Mouse (Mus musculus) ovary, postnatal 10 days (tissue): ENCODE data around the gene Lrrc51.
"Not testable (repeated sequence)": the region's sequence is repeated elsewhere in the genome, so short reads cannot be mapped to it uniquely, and the experiment has no call there.

Experiments used
- DNase-seq: peaks from one replicate; pipeline ENCODE4 v3.0.0; 2022; ENCODE audit warnings: low spot score

The Lrrc51 gene

GRCm38 (mm10) chr7:101933751-101934240 lies at the start of gene Lrrc51, which contains the start of gene Numa1:
Gene Lrrc51, minus strand, starts transcription at chr7:101933895.
Gene Numa1, plus strand, starts transcription at chr7:101934111.
- peak; percentile 88 for DNase-seq

DNA sequence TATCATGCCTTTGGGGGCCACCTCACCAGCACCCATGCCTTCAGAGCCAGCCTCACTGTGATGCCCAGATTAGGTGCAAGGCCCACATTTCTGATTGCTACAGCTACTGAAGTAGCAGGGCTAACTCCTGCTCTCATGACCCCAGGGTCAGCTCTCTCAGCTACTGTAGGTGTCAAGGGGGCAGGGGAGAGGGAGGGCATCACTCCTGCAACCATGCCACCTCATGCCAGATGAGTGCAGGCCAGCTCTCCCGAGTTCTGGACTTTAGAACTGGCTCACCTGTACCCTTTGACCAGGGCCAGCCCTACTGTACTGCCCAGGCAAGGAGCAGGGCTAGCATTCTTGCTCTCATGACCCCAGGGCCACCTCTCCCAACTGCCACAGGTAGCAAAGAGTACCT lies 49.0 kb upstream of the Lrrc51 start:
- DNase-seq = no peak

DNA sequence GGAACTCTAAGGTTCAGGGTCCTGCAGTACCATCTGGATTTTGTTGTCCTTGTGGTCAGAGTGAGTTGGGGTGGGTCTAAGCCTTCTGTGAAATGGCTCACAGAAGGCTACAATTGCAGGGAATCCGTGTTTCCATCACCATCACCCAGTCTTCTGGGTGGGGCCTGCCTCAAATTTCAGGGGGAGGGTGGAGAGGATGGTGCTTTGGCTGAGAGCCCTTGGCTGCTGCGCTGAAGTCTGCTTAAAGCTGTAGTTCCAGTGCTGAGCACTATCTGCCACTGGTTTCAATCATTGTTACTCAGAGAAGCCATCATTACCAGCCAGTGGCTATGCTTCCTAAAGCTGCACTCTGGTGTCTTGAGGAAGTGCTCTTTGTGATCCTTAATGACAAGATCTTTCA lies 40.8 kb upstream of the Lrrc51 start:
- DNase-seq = no peak

DNA sequence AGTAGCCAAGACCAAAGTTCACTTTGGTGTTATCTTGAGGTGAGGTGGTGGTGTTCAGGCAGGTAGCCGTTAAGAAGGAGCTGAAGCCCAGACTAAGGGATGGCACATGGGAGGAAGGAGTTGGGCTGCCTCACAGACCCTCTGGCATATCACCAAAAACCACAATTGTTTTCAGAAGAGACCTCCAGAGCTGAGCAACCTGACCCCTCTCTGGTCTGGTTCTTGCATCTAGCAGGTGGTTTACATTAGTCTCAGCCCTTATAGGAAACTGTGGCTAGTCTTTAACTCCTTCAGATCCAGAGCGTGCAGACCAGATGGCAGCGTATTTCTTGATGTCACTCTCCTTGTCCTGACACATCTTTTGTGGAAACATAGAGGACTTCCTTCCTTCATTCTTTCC lies 40.0 kb upstream of the Lrrc51 start:
- no peak for DNase-seq

- DNase-seq = no peak
These were observed 38.0 kb upstream of the Lrrc51 start for GRCm38 (mm10) chr7:101971721-101972120.

GRCm38 (mm10) chr7:101970821-101971461 lies 37.2 kb upstream of the Lrrc51 start:
- peak; percentile 58 for DNase-seq

DNA sequence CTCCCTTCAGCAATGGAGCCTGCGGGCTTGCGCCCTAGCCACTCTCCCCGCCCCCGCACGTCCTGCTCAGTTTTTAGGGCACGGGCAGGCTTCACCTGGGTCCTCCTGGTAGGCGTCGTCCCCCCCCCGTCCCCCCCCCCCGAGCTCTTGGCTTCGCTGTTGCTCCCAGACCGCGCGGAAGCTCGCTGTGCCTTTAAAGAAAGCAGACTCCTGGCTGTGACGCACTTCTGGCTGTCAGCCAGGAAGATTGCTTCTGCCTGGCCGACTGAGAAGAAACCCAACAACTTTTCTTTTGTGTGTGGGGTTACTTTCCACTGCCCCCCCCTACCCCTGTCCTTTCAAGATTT lies 36.7 kb upstream of the Lrrc51 start:
- DNase-seq = peak; percentile 76

GRCm38 (mm10) chr7:101969694-101970428 lies 36.2 kb upstream of the Lrrc51 start:
- DNase-seq = peak; percentile 76

- DNase-seq = no peak
These were observed 35.1 kb upstream of the Lrrc51 start for GRCm38 (mm10) chr7:101968751-101969150.

DNA sequence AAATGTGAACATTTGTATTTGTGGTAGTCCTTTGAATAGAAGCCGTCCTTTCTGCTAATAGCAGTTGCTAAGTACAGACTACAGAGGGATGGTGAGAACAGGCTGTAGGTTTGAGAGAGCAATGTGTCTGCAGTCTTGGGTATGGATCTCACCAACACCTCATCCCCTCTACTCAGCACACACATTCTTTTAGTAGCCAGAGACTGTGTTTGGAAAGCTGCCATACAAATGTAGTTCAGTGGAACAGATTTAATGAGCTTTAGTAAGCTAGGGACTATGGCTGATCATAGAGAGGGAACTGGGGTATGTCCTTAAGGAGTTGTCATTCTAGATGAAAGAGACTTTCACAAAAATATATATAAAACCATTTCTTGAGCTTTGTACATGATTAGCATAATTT lies 33.6 kb upstream of the Lrrc51 start:
- no peak for DNase-seq

GRCm38 (mm10) chr7:101965606-101966005 lies 31.9 kb upstream of the Lrrc51 start:
- no peak for DNase-seq

DNA sequence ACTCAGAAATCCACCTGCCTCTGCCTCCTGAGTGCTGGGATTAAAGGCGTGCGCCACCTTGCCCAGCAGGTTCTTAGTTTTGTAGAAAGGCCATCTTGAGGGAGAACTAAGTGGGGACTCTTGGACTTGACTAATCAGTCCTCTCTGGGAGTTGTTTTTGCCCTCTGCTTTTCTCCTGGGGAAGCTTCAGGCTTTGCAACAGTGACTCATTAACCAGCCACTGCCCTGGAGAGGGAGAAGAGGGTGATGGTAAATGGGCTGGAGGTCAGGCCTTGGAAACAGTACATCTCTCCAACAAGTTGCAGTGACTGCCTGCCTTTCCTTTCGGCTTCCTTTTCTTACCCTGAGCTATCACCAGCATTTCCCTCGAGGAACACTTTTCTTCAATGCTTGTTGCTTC lies 30.9 kb upstream of the Lrrc51 start:
- DNase-seq = no peak

GRCm38 (mm10) chr7:101963621-101964020 lies 29.9 kb upstream of the Lrrc51 start:
- DNase-seq = no peak

DNA sequence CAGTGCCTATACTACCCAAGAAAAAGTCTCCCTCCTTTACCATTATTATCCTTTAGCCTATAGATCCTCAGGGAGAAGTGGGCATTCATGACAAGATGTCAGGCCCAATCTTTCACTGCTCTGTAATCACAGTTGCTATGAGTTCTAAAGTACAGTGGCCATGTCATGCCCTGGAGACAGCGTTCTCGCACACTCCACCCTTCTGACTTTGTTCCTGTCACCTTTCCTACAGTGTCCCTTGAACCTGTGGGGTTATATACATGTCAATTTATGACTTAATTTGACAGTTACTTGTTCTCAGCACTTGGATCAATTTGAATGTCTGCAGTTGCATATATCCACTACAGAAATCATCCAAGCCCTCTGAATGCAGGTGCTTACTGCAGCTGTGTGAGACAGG lies 29.1 kb upstream of the Lrrc51 start:
- no peak for DNase-seq

- DNase-seq = no peak
These were observed 23.2 kb upstream of the Lrrc51 start for GRCm38 (mm10) chr7:101956911-101957310.

- no peak for DNase-seq
These were observed 22.8 kb upstream of the Lrrc51 start for GRCm38 (mm10) chr7:101956481-101956880.

DNA sequence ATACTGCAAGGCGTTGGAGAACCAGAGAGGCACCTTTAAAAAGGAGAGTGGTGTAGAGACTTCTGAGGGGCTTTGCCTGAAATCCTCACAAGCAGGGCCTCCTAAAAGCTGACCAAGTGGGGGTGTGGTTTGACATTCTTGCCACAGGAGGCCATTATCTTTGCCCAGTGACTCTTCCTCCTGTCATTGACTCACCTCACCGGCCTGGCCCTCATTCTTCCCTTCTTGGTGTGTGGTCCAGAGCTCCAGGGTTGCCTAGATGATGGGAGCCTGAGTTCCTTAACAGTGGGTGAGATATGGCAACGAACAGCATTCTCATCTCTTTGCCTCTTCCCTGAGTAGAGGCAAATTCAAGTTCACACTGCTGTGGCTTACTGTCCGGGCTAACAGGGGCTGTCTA lies 22.2 kb upstream of the Lrrc51 start:
- DNase-seq = no peak

DNA sequence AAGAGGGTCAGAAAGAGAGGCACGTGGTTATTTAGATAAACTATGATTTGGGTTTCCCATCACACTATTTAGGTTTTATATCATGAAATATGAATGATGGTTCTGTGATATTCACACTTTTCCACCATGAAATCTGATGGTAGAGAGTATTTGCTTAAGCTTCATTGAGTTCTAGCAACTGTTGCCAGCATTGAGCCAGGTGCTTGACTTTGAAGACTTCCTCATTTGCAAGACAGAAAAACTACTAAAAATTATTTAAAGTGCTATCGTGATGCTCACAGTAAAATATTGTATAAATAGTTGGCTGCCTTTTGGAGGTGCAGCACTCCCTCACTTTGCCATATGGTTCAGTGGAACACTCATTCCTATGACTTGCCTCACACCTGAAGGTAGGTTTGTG lies 21.6 kb upstream of the Lrrc51 start:
- no peak for DNase-seq

DNA sequence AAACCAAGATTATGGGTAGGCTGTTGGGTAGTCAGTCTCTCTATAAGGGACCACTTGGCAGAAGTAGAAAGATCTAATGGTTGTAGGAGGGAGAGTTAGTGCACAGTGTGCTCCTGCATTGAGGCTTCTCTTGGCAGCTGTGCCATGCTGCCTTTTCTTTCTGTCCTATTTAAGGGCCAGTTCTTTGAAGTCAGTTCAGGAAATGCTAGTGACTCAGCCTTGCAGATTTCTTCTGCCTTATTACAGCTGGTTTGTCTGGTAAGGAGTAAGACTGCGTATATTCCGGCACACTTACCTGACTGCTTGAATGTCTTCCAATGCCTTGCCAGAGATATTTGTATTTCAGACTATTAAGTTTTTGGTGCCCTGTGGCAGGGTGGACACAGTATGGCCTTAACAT lies 20.5 kb upstream of the Lrrc51 start:
- DNase-seq = no peak

GRCm38 (mm10) chr7:101952098-101952497 lies 18.4 kb upstream of the Lrrc51 start:
- DNase-seq = no peak

- no peak for DNase-seq
These were observed 18.0 kb upstream of the Lrrc51 start for GRCm38 (mm10) chr7:101951648-101952047.

GRCm38 (mm10) chr7:101949008-101949407 lies 15.3 kb upstream of the Lrrc51 start:
- DNase-seq = not testable (repeated sequence)

GRCm38 (mm10) chr7:101939758-101940157 lies 6.1 kb upstream of the Lrrc51 start:
- DNase-seq = no peak

DNA sequence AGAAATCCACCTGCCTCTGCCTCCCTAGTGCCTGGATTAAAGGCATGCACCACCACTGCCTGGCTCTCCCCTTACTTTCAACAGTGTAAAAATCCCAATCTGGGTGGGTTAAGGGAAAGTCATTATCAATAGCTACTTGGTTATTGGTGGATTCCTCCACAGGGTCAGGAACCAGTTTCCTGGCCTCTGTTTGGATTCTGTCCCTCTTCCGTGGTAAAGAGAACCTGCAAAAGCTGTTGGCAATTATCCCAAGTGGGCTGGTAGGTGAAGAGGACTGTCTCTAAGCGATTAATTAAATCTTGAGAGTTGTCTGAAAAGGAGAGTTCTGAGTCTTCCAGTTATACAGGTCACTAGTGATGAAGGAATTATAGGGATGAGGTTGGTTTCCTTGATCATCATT lies 4.7 kb upstream of the Lrrc51 start:
- DNase-seq = no peak
